Mouse (Mus musculus): ENCODE measurements around the gene Mettl21e. TPM values are rescaled to one million over a fixed set of nuclear protein-coding genes. Genes with fewer than 3 reads are reported as not detected.

Gene Mettl21e
- not detected for polyA plus RNA-seq (2015; fragmentation: Illumina TruSeq; extraction: RNeasy Lipid Tissue Mini Kit (QIAGEN cat#74804); ENCODE audit: insufficient read depth, low read depth, low replicate concordance)

GRCm38 (mm10) chr1:44218876-44219275 is at the start of gene Mettl21e:
Mettl21e (minus strand) TSS chr1:44218961.

Other genes starting within 250 kb of the Mettl21e start
- gene Mettl21c, start 198.9 kb downstream of the Mettl21e start, polyA plus RNA-seq (2015; fragmentation: Illumina TruSeq; extraction: RNeasy Lipid Tissue Mini Kit (QIAGEN cat#74804); ENCODE audit: insufficient read depth, low read depth, low replicate concordance) = not detected
- gene Gm8251, start 157.0 kb downstream of the Mettl21e start, polyA plus RNA-seq (2015; fragmentation: Illumina TruSeq; extraction: RNeasy Lipid Tissue Mini Kit (QIAGEN cat#74804); ENCODE audit: insufficient read depth, low read depth, low replicate concordance) = 0.17 TPM
- 8.2 TPM for gene Tex30, start 116.5 kb downstream of the Mettl21e start, polyA plus RNA-seq (2015; fragmentation: Illumina TruSeq; extraction: RNeasy Lipid Tissue Mini Kit (QIAGEN cat#74804); ENCODE audit: insufficient read depth, low read depth, low replicate concordance)
- 5.6 TPM for gene Kdelc1, start 100.2 kb downstream of the Mettl21e start, polyA plus RNA-seq (2015; fragmentation: Illumina TruSeq; extraction: RNeasy Lipid Tissue Mini Kit (QIAGEN cat#74804); ENCODE audit: insufficient read depth, low read depth, low replicate concordance)
- gene Bivm, start 100.0 kb downstream of the Mettl21e start, polyA plus RNA-seq (2015; fragmentation: Illumina TruSeq; extraction: RNeasy Lipid Tissue Mini Kit (QIAGEN cat#74804); ENCODE audit: insufficient read depth, low read depth, low replicate concordance) = 5.0 TPM
- 5.7 TPM for gene Ercc5, start 71.2 kb downstream of the Mettl21e start, polyA plus RNA-seq (2015; fragmentation: Illumina TruSeq; extraction: RNeasy Lipid Tissue Mini Kit (QIAGEN cat#74804); ENCODE audit: insufficient read depth, low read depth, low replicate concordance)